Mouse (Mus musculus): Measurements from ENCODE around the gene Gm49325. TPM values are rescaled to one million over a fixed set of nuclear protein-coding genes. Genes with fewer than 3 reads are reported as not detected.

The Gm49325 gene
- polyA plus RNA-seq, 1 experiment from 2014 or later: not detected

DNA sequence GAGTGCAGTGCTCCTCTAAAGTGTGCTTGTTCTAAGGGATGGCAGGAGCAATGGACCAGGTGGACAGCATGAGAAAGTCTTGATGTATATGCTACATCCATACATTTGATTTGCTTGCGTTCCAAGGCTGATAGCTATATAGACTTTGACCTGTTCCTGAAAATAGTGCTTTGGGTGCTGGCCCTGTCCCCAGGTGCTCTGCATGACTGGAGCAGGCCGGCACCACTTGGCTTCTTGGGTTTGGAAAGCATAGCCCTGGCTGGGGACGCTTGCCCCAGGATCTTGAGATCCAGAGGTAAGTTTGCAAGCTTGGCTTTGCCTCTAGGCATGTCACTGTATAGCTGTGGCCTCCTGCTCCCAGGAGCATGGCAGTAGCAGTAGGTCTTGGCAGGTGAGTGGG, 19.4 kb upstream of the Gm49325 start:
- no peaks in the 10 kb centered on the region for H3K4me1 ChIP-seq (ENCODE audit: control insufficient read depth, insufficient read depth, low read length)
- H3K27ac ChIP-seq (ENCODE audit: low read depth, low read length): no peak overlapping the region
- H3K9me3 ChIP-seq (ENCODE audit: control insufficient read depth, low read length): no peaks in the 10 kb centered on the region
- H3K36me3 ChIP-seq (ENCODE audit: control insufficient read depth, insufficient read depth, low read length): no peaks in the 10 kb centered on the region
- H3K9ac ChIP-seq (ENCODE audit: low read length): no peak overlapping the region
- WGBS: 89% methylated on average over 3 of the region's 3 CpGs
- no peak for ATAC-seq (ENCODE audit: low FRiP score)
- DNase-seq (ENCODE audit: low spot score, missing footprints): no peak
- H3K27me3 ChIP-seq (ENCODE audit: control insufficient read depth, insufficient read depth, low read length): no peaks in the 10 kb centered on the region
- no peak overlapping the region for H3K4me2 ChIP-seq
- H3K4me3 ChIP-seq (ENCODE audit: low read depth, low read length): no peak overlapping the region

DNA sequence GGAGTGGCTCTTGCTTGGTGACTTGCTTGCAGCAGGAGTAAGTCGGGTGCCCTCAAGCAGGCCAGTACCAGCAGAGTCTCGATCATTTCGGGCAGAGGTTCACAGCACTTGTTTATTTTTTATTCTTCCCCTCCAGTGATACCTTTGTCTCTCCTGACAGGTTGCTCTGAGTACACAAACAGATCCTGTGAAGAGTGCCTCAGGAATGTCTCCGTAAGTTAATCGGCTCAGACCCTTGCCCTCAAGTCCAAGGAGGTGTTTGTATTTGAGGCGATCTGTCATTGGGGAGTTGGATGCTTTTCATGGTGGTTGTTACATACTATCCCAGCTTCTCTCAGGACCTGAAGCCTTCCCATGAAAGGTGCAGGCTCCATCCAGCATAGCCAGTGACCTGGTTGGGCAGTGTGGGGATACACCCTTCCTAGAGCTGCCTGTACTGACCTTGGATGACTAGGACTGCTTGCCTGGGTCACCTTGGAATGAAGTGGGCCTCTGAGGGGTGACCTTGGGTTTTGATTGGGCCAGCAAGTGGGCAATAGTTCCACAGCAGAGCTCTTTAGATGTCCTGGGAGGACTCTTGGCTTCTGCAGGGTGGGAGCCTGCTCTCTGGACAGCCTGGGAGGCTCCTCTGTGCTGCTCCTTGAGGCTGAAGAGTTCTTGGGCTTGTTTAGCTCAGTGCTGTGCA, 18.8 kb upstream of the Gm49325 start:
- DNase-seq (ENCODE audit: low spot score, missing footprints) (no peak), ATAC-seq (ENCODE audit: low FRiP score) (no peak)
- WGBS: 91% methylated on average over 6 of the region's 6 CpGs
- no peak overlapping the region for H3K4me2 ChIP-seq
- no peaks in the 10 kb centered on the region for H3K9me3 ChIP-seq (ENCODE audit: control insufficient read depth, low read length)
- H3K27ac ChIP-seq (ENCODE audit: low read depth, low read length): no peak overlapping the region
- H3K4me3 ChIP-seq (ENCODE audit: low read depth, low read length): no peak overlapping the region
- no peaks in the 10 kb centered on the region for H3K36me3 ChIP-seq (ENCODE audit: control insufficient read depth, insufficient read depth, low read length)
- no peak overlapping the region for H3K9ac ChIP-seq (ENCODE audit: low read length)
- H3K27me3 ChIP-seq (ENCODE audit: control insufficient read depth, insufficient read depth, low read length): no peaks in the 10 kb centered on the region
- no peaks in the 10 kb centered on the region for H3K4me1 ChIP-seq (ENCODE audit: control insufficient read depth, insufficient read depth, low read length)

- 95% methylated on average over 2 of the region's 2 CpGs for WGBS
- ATAC-seq (ENCODE audit: low FRiP score) (no peak), DNase-seq (ENCODE audit: low spot score, missing footprints) (no peak)
- H3K27ac ChIP-seq (ENCODE audit: low read depth, low read length): no peak overlapping the region
- no peaks in the 10 kb centered on the region for H3K4me1 ChIP-seq (ENCODE audit: control insufficient read depth, insufficient read depth, low read length)
- no peak overlapping the region for H3K4me3 ChIP-seq (ENCODE audit: low read depth, low read length)
- no peaks in the 10 kb centered on the region for H3K9me3 ChIP-seq (ENCODE audit: control insufficient read depth, low read length)
- H3K9ac ChIP-seq (ENCODE audit: low read length): no peak overlapping the region
- peaks cover 2% of the 10 kb centered on the region; the same call in 1 of the 2 replicates for H3K36me3 ChIP-seq (ENCODE audit: control insufficient read depth, insufficient read depth, low read length)
- H3K4me2 ChIP-seq: no peak overlapping the region
- no peaks in the 10 kb centered on the region for H3K27me3 ChIP-seq (ENCODE audit: control insufficient read depth, insufficient read depth, low read length)
Measured at GRCm38 (mm10) chr10:77588036-77588435, 18.0 kb upstream of the Gm49325 start.

DNA sequence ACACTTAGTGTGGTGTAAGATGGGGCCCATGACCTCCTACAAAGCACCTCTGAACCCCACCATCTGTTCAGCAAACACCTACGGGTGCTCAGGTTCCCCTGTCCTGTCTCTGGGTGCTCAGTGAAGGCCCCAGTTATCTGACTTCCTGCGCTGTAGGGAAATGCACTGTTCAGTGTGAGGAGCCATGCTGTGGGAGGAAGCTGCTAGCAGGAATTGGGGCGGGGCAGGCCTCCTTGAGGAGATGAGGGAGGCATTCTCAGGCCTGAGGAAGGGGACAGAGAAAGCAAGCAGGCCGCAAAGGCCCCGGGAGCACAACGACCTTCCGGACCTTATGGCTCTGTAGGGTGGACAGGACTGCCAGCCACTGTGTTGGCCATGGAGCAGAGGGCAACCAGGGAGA, 16.9 kb upstream of the Gm49325 start:
- Histone ChIP-seq H3K27me3 (ENCODE audit: control insufficient read depth, insufficient read depth, low read length) (no peaks in the 10 kb centered on the region), H3K4me3 (ENCODE audit: low read depth, low read length) (no peak overlapping the region)
- no peak for ATAC-seq (ENCODE audit: low FRiP score)

DNA sequence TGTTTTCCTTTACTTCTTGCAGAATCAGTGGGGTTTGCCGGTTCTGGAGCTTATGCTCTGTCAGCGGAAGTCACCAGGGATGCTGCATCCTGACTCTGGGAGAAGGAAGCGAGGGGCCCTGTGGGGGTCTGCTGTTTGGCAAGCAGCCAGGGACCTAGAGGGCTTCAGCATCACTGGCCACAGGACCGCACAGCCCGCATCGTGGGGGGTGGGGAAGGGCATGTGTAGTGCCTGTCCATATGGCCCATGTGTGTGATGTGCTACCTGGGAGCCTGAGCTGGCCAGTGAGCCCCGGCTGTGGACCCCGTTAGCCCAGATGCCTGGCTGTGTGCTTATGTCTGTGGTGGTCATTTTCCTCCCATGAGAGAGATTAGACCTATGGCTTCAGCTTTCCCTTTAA, 16.2 kb upstream of the Gm49325 start:
- ATAC-seq (ENCODE audit: low FRiP score): no peak
- Histone ChIP-seq H3K4me2 (no peak overlapping the region), H3K36me3 (ENCODE audit: control insufficient read depth, insufficient read depth, low read length) (peaks cover 16% of the 10 kb centered on the region), H3K9ac (ENCODE audit: low read length) (no peak overlapping the region), H3K4me3 (ENCODE audit: low read depth, low read length) (no peak overlapping the region), H3K27ac (ENCODE audit: low read depth, low read length) (no peak overlapping the region), H3K9me3 (ENCODE audit: control insufficient read depth, low read length) (no peaks in the 10 kb centered on the region), H3K27me3 (ENCODE audit: control insufficient read depth, insufficient read depth, low read length) (no peaks in the 10 kb centered on the region), H3K4me1 (ENCODE audit: control insufficient read depth, insufficient read depth, low read length) (no peaks in the 10 kb centered on the region)
- no peak for DNase-seq (ENCODE audit: low spot score, missing footprints)
- 88% methylated on average over 8 of the region's 8 CpGs for WGBS

More for the DNA sequence above, 16.9 kb upstream of the Gm49325 start:
- Histone ChIP-seq H3K9me3 (ENCODE audit: control insufficient read depth, low read length) (no peaks in the 10 kb centered on the region), H3K4me2 (no peak overlapping the region), H3K9ac (ENCODE audit: low read length) (no peak overlapping the region), H3K4me1 (ENCODE audit: control insufficient read depth, insufficient read depth, low read length) (no peaks in the 10 kb centered on the region), H3K36me3 (ENCODE audit: control insufficient read depth, insufficient read depth, low read length) (peaks cover 11% of the 10 kb centered on the region), H3K27ac (ENCODE audit: low read depth, low read length) (no peak overlapping the region)
- WGBS: 91% methylated on average over 7 of the region's 7 CpGs
- DNase-seq (ENCODE audit: low spot score, missing footprints): no peak

DNA sequence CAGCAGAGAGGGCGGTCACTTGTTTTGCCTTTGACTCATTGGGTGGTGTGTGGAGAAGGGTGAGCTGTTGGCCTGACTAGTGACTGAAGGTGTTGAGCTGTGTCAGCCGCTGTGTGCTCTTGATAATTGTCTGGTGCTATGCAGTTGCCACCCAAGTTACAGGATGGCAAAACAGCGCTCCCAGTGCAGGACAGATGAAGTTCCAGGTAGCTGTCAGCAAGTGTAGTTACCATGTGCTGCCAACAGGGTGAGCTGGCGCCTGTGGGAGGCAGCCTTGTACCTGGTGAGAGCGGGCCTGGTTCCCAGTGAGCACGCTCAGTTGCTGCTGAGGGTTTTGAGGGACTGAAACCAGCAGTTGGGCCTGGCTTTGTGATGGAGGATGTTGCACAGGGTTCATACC, 15.2 kb upstream of the Gm49325 start:
- Histone ChIP-seq H3K4me3 (ENCODE audit: low read depth, low read length) (no peak overlapping the region), H3K9ac (ENCODE audit: low read length) (no peak overlapping the region), H3K27ac (ENCODE audit: low read depth, low read length) (no peak overlapping the region), H3K9me3 (ENCODE audit: control insufficient read depth, low read length) (no peaks in the 10 kb centered on the region), H3K4me1 (ENCODE audit: control insufficient read depth, insufficient read depth, low read length) (no peaks in the 10 kb centered on the region), H3K36me3 (ENCODE audit: control insufficient read depth, insufficient read depth, low read length) (peaks cover 16% of the 10 kb centered on the region), H3K27me3 (ENCODE audit: control insufficient read depth, insufficient read depth, low read length) (no peaks in the 10 kb centered on the region), H3K4me2 (no peak overlapping the region)
- WGBS: 46% methylated on average over 6 of the region's 6 CpGs
- DNase-seq (ENCODE audit: low spot score, missing footprints) (peak; percentile 90), ATAC-seq (ENCODE audit: low FRiP score) (peak; percentile 59)

- H3K9ac ChIP-seq (ENCODE audit: low read length): no peak overlapping the region
- DNase-seq (ENCODE audit: low spot score, missing footprints): peak; percentile 62
- no peak overlapping the region for H3K4me3 ChIP-seq (ENCODE audit: low read depth, low read length)
- no peak overlapping the region for H3K27ac ChIP-seq (ENCODE audit: low read depth, low read length)
- no peak overlapping the region for H3K4me2 ChIP-seq
- no peaks in the 10 kb centered on the region for H3K4me1 ChIP-seq (ENCODE audit: control insufficient read depth, insufficient read depth, low read length)
- no peaks in the 10 kb centered on the region for H3K9me3 ChIP-seq (ENCODE audit: control insufficient read depth, low read length)
- no peaks in the 10 kb centered on the region for H3K27me3 ChIP-seq (ENCODE audit: control insufficient read depth, insufficient read depth, low read length)
- peaks cover 16% of the 10 kb centered on the region for H3K36me3 ChIP-seq (ENCODE audit: control insufficient read depth, insufficient read depth, low read length)
- ATAC-seq (ENCODE audit: low FRiP score): no peak
- whole genome bisulfite sequencing: 86% methylated on average over 6 of the region's 6 CpGs
Measured at GRCm38 (mm10) chr10:77591546-77591945, 14.5 kb upstream of the Gm49325 start.

- Histone ChIP-seq H3K27ac (ENCODE audit: low read depth, low read length) (no peak overlapping the region), H3K4me2 (no peak overlapping the region), H3K36me3 (ENCODE audit: control insufficient read depth, insufficient read depth, low read length) (peaks cover 19% of the 10 kb centered on the region), H3K9ac (ENCODE audit: low read length) (no peak overlapping the region), H3K4me3 (ENCODE audit: low read depth, low read length) (no peak overlapping the region), H3K9me3 (ENCODE audit: control insufficient read depth, low read length) (no peaks in the 10 kb centered on the region), H3K27me3 (ENCODE audit: control insufficient read depth, insufficient read depth, low read length) (no peaks in the 10 kb centered on the region), H3K4me1 (ENCODE audit: control insufficient read depth, insufficient read depth, low read length) (no peaks in the 10 kb centered on the region)
- 86% methylated on average over 2 of the region's 2 CpGs for WGBS
- DNase-seq (ENCODE audit: low spot score, missing footprints): peak; percentile 60
- no peak for ATAC-seq (ENCODE audit: low FRiP score)
Measured at GRCm38 (mm10) chr10:77596060-77596459, 9.9 kb upstream of the Gm49325 start.

DNA sequence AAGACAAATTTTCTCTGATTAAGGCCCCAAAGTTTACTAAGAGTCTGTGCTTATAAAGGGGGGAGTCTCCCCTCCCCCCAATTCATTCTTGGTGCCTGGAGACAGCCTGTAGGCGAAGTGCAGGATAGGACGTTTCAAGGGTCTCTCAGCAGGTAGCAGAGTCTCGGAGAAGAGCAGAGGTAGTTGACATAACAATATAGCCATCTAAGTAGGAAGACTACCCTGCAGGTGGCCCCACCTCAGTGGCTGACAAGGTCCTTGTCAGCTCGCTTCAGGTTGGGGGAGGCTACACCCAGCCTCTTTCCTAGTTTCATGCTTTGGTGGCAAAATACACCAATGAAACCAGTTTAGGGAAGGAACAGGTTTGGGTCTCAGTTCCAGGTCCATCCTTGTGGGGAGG, 3.0 kb upstream of the Gm49325 start:
- no peaks in the 10 kb centered on the region for H3K36me3 ChIP-seq (ENCODE audit: control insufficient read depth, insufficient read depth, low read length)
- no peak overlapping the region for H3K4me2 ChIP-seq
- WGBS: 48% methylated on average over 4 of the region's 4 CpGs
- no peak overlapping the region for H3K9ac ChIP-seq (ENCODE audit: low read length)
- ATAC-seq (ENCODE audit: low FRiP score) (no peak), DNase-seq (ENCODE audit: low spot score, missing footprints) (no peak)
- H3K27ac ChIP-seq (ENCODE audit: low read depth, low read length): no peak overlapping the region
- peaks cover 3% of the 10 kb centered on the region; the same call in 1 of the 2 replicates for H3K9me3 ChIP-seq (ENCODE audit: control insufficient read depth, low read length)
- no peak overlapping the region for H3K4me3 ChIP-seq (ENCODE audit: low read depth, low read length)
- H3K4me1 ChIP-seq (ENCODE audit: control insufficient read depth, insufficient read depth, low read length): peaks cover 13% of the 10 kb centered on the region
- H3K27me3 ChIP-seq (ENCODE audit: control insufficient read depth, insufficient read depth, low read length): no peaks in the 10 kb centered on the region
